Mouse (Mus musculus) limb, embryonic 13.5 days (tissue): ENCODE data around the gene Pttg1. TPM values are rescaled to one million over a fixed set of nuclear protein-coding genes. Genes with fewer than 3 reads are reported as not detected.

Experiments
- ATAC-seq: fragments of 200-750 bp; cut with Nextera tagmentation; 2 replicates; pipeline ENCODE4 v1.8.0; 2017; ENCODE audit warnings: low read depth, moderate number of reproducible peaks, moderate TSS enrichment; ENCODE audit not compliant: low FRiP score
- H3K27ac ChIP-seq: fragments of 300-500 bp; sonication (generic); 2 replicates; pipeline ENCODE4 v1.5.1; 2015; ENCODE audit warnings: inconsistent platforms, mild to moderate bottlenecking, moderate library complexity
- H3K27me3 ChIP-seq: fragments of 300-500 bp; sonication (generic); 2 replicates; pipeline ENCODE4 v1.6.1; 2015; ENCODE audit warnings: mild to moderate bottlenecking, inconsistent platforms
- H3K36me3 ChIP-seq: fragments of 300-500 bp; sonication (generic); 2 replicates; pipeline ENCODE4 v1.6.1; 2015; ENCODE audit warnings: inconsistent platforms, mild to moderate bottlenecking, moderate library complexity
- H3K4me1 ChIP-seq: fragments of 300-500 bp; sonication (generic); 2 replicates; pipeline ENCODE4 v1.6.1; 2015; ENCODE audit warnings: inconsistent platforms
- H3K4me2 ChIP-seq: fragments of 300-500 bp; sonication (generic); replicated peaks from 2 replicates; pipeline ENCODE4 v1.6.1; 2015; ENCODE audit warnings: inconsistent platforms, mild to moderate bottlenecking, moderate library complexity
- H3K4me3 ChIP-seq: fragments of 300-500 bp; sonication (generic); 2 replicates; pipeline ENCODE4 v1.5.1; 2015; ENCODE audit warnings: moderate library complexity, mild to moderate bottlenecking, inconsistent platforms
- H3K9ac ChIP-seq: fragments of 300-500 bp; sonication (generic); 2 replicates; pipeline ENCODE4 v1.6.1; 2015; ENCODE audit warnings: mild to moderate bottlenecking, inconsistent platforms
- H3K9me3 ChIP-seq: fragments of 300-500 bp; sonication (generic); 2 replicates; pipeline ENCODE4 v1.6.1; 2016; ENCODE audit warnings: inconsistent platforms
- WGBS: fragments of 180-500 bp; shearing (Covaris S2); methylation state at CpG from one replicate; pipeline ENCODE4 v1.1.7; 2015; 5-methylcytosine and 5-hydroxymethylcytosine counted together
- polyA plus RNA-seq: library from polyadenylated mRNA; unstranded; fragments of >200 nt; fragmentation: Nextera tagmentation; extraction: Ambion mirVana; gene quantifications from 2 replicates; pipeline ENCODE4 v1.2.1, GENCODE M21; 2015

Pttg1 gene
- 100 and 104 TPM in 2 replicates for polyA plus RNA-seq

GRCm38 (mm10) chr11:43425824-43426413, at the start of gene Pttg1:
Pttg1 (minus strand) TSS chr11:43426251.
- Histone ChIP-seq H3K4me1 (peaks cover 7% of the 10 kb centered on the region), H3K27ac (peak within 1 kb of the TSS; percentile 18; the same call in 1 of the 2 replicates), H3K4me3 (peak within 1 kb of the TSS; percentile 60), H3K9me3 (no peaks in the 10 kb centered on the region), H3K9ac (peak within 1 kb of the TSS; percentile 72), H3K27me3 (no peaks in the 10 kb centered on the region), H3K4me2 (peak within 1 kb of the TSS; percentile 63), H3K36me3 (peaks cover 21% of the 10 kb centered on the region)
- peak; percentile 96 for ATAC-seq
- 2% methylated on average over 27 of the region's 27 CpGs for WGBS

- WGBS = 3% methylated on average over 24 of the region's 24 CpGs
- ATAC-seq = peak; percentile 62; the same call in 1 of the 2 replicates
- Histone ChIP-seq H3K36me3 (no peaks in the 10 kb centered on the region), H3K4me3 (peak within 1 kb of the TSS; percentile 35), H3K9me3 (no peaks in the 10 kb centered on the region), H3K4me2 (peak within 1 kb of the TSS; percentile 69), H3K27me3 (no peaks in the 10 kb centered on the region), H3K9ac (peak within 1 kb of the TSS; percentile 50; the same call in 1 of the 2 replicates), H3K4me1 (peaks cover 23% of the 10 kb centered on the region), H3K27ac (0 out of 2 replicates have a peak within 1 kb of the TSS, but pooled peaks have one; percentile 10)
These were observed 48.2 kb upstream of the Pttg1 start, which contains the start of gene C1qtnf2 for GRCm38 (mm10) chr11:43474225-43474774. C1qtnf2 (plus strand) TSS chr11:43474276.

- H3K9me3 ChIP-seq = no peaks in the 10 kb centered on the region
- 55% methylated on average over 15 of the region's 15 CpGs for WGBS
- H3K4me3 ChIP-seq = peak overlapping the region; percentile 35; the same call in 1 of the 2 replicates
- peaks cover 18% of the 10 kb centered on the region for H3K4me1 ChIP-seq
- no peaks in the 10 kb centered on the region for H3K27me3 ChIP-seq
- no peaks in the 10 kb centered on the region for H3K36me3 ChIP-seq
- peak; percentile 25; the same call in 1 of the 2 replicates for ATAC-seq
- H3K4me2 ChIP-seq = peak overlapping the region; percentile 69
- H3K9ac ChIP-seq = peak overlapping the region; percentile 50; the same call in 1 of the 2 replicates
- H3K27ac ChIP-seq = no peak overlapping the region
These were observed 47.7 kb upstream of the Pttg1 start for GRCm38 (mm10) chr11:43473635-43474224.

GRCm38 (mm10) chr11:43473115-43473514, 47.1 kb upstream of the Pttg1 start:
- 29% methylated on average over 1 of the region's 1 CpGs for WGBS
- no peak overlapping the region for H3K4me3 ChIP-seq
- H3K27ac ChIP-seq = no peak overlapping the region
- H3K9ac ChIP-seq = no peak overlapping the region
- H3K9me3 ChIP-seq = no peaks in the 10 kb centered on the region
- H3K27me3 ChIP-seq = no peaks in the 10 kb centered on the region
- H3K4me2 ChIP-seq = no peak overlapping the region
- H3K4me1 ChIP-seq = peaks cover 18% of the 10 kb centered on the region
- peak; percentile 25; the same call in 1 of the 2 replicates for ATAC-seq
- H3K36me3 ChIP-seq = no peaks in the 10 kb centered on the region

GRCm38 (mm10) chr11:43470881-43471820, 45.1 kb upstream of the Pttg1 start:
- Histone ChIP-seq H3K36me3 (no peaks in the 10 kb centered on the region), H3K4me3 (no peak overlapping the region), H3K27me3 (no peaks in the 10 kb centered on the region), H3K4me1 (peaks cover 18% of the 10 kb centered on the region), H3K9me3 (no peaks in the 10 kb centered on the region), H3K9ac (no peak overlapping the region), H3K27ac (no peak overlapping the region), H3K4me2 (no peak overlapping the region)
- WGBS = 76% methylated on average over 6 of the region's 6 CpGs
- no peak for ATAC-seq

GRCm38 (mm10) chr11:43470118-43470517, 44.1 kb upstream of the Pttg1 start:
- H3K4me2 ChIP-seq = no peak overlapping the region
- no peaks in the 10 kb centered on the region for H3K36me3 ChIP-seq
- WGBS = 60% methylated on average over 5 of the region's 5 CpGs
- no peaks in the 10 kb centered on the region for H3K27me3 ChIP-seq
- no peak overlapping the region for H3K4me3 ChIP-seq
- H3K9ac ChIP-seq = no peak overlapping the region
- no peak overlapping the region for H3K27ac ChIP-seq
- no peak for ATAC-seq
- H3K4me1 ChIP-seq = peaks cover 14% of the 10 kb centered on the region
- H3K9me3 ChIP-seq = no peaks in the 10 kb centered on the region

GRCm38 (mm10) chr11:43463204-43463603, 37.2 kb upstream of the Pttg1 start:
- Histone ChIP-seq H3K27me3 (no peaks in the 10 kb centered on the region), H3K9ac (no peak overlapping the region), H3K4me1 (no peaks in the 10 kb centered on the region), H3K36me3 (no peaks in the 10 kb centered on the region), H3K27ac (no peak overlapping the region), H3K9me3 (peaks cover 3% of the 10 kb centered on the region; the same call in 1 of the 2 replicates), H3K4me2 (no peak overlapping the region), H3K4me3 (no peak overlapping the region)
- 92% methylated on average over 25 of the region's 25 CpGs for WGBS
- no peak for ATAC-seq

- H3K36me3 ChIP-seq = peaks cover 5% of the 10 kb centered on the region
- no peak overlapping the region for H3K4me3 ChIP-seq
- H3K9ac ChIP-seq = no peak overlapping the region
- no peak for ATAC-seq
- H3K9me3 ChIP-seq = no peaks in the 10 kb centered on the region
- no peak overlapping the region for H3K27ac ChIP-seq
- 51% methylated on average over 2 of the region's 2 CpGs for WGBS
- no peaks in the 10 kb centered on the region for H3K4me1 ChIP-seq
- no peak overlapping the region for H3K4me2 ChIP-seq
- no peaks in the 10 kb centered on the region for H3K27me3 ChIP-seq
These were observed 26.2 kb upstream of the Pttg1 start for GRCm38 (mm10) chr11:43452266-43452665.

- Histone ChIP-seq H3K4me3 (no peak overlapping the region), H3K4me1 (no peaks in the 10 kb centered on the region), H3K4me2 (no peak overlapping the region), H3K27ac (no peak overlapping the region), H3K9me3 (no peaks in the 10 kb centered on the region; the same call in 1 of the 2 replicates), H3K36me3 (peaks cover 14% of the 10 kb centered on the region), H3K9ac (no peak overlapping the region), H3K27me3 (no peaks in the 10 kb centered on the region)
- WGBS = 73% methylated on average over 4 of the region's 4 CpGs
- ATAC-seq = no peak
These were observed 25.3 kb upstream of the Pttg1 start for GRCm38 (mm10) chr11:43451322-43451721.

- 85% methylated on average over 2 of the region's 2 CpGs for WGBS
- no peaks in the 10 kb centered on the region for H3K27me3 ChIP-seq
- no peaks in the 10 kb centered on the region for H3K4me1 ChIP-seq
- no peak overlapping the region for H3K27ac ChIP-seq
- no peak overlapping the region for H3K4me3 ChIP-seq
- H3K9me3 ChIP-seq = no peaks in the 10 kb centered on the region; the same call in 1 of the 2 replicates
- ATAC-seq = no peak
- H3K36me3 ChIP-seq = peaks cover 28% of the 10 kb centered on the region
- no peak overlapping the region for H3K9ac ChIP-seq
- no peak overlapping the region for H3K4me2 ChIP-seq
These were observed 23.9 kb upstream of the Pttg1 start for GRCm38 (mm10) chr11:43449916-43450315.

GRCm38 (mm10) chr11:43443183-43443582, 17.1 kb upstream of the Pttg1 start:
- 95% methylated on average over 13 of the region's 13 CpGs for WGBS
- H3K9ac ChIP-seq = no peak overlapping the region
- no peaks in the 10 kb centered on the region for H3K4me1 ChIP-seq

More at GRCm38 (mm10) chr11:43443183-43443582, 17.1 kb upstream of the Pttg1 start:
- no peak overlapping the region for H3K4me3 ChIP-seq
- no peaks in the 10 kb centered on the region for H3K27me3 ChIP-seq
- H3K36me3 ChIP-seq = peaks cover 93% of the 10 kb centered on the region
- no peak for ATAC-seq
- no peak overlapping the region for H3K27ac ChIP-seq
- H3K9me3 ChIP-seq = no peaks in the 10 kb centered on the region; the same call in 1 of the 2 replicates
- no peak overlapping the region for H3K4me2 ChIP-seq
